Mouse (Mus musculus) neural tube, embryonic 12.5 days (tissue): ENCODE measurements around the gene Sel1l. TPM values are rescaled to one million over a fixed set of nuclear protein-coding genes. Genes with fewer than 3 reads are reported as not detected.
A peak's percentile ranks its signal among the peaks of the same experiment; 100 is the strongest.
"Not testable (repeated sequence)": the region's sequence is repeated elsewhere in the genome, so short reads cannot be mapped to it uniquely, and the experiment has no call there.

Source experiments
- ATAC-seq: fragments of 200-750 bp; cut with Nextera tagmentation; 2 replicates; pipeline ENCODE4 v1.8.0; 2017; ENCODE audit warnings: low read depth, mild to moderate bottlenecking, moderate TSS enrichment, moderate library complexity; ENCODE audit not compliant: low FRiP score
- H3K27ac ChIP-seq: fragments of 300-500 bp; sonication (generic); 2 replicates; pipeline ENCODE4 v1.5.1; 2016
- H3K27me3 ChIP-seq: fragments of 300-500 bp; sonication (generic); replicated peaks from 2 replicates; pipeline ENCODE4 v1.6.1; 2016; ENCODE audit warnings: mild to moderate bottlenecking
- H3K36me3 ChIP-seq: fragments of 300-500 bp; sonication (generic); 2 replicates; pipeline ENCODE4 v1.6.1; 2016; ENCODE audit warnings: mild to moderate bottlenecking
- H3K4me1 ChIP-seq: fragments of 300-500 bp; sonication (generic); 2 replicates; pipeline ENCODE4 v1.6.1; 2016
- H3K4me2 ChIP-seq: fragments of 300-500 bp; sonication (generic); replicated peaks from 2 replicates; pipeline ENCODE4 v1.6.1; 2016; ENCODE audit warnings: mild to moderate bottlenecking
- H3K4me3 ChIP-seq: fragments of 300-500 bp; sonication (generic); 2 replicates; pipeline ENCODE4 v1.5.1; 2016
- H3K9ac ChIP-seq: fragments of 300-500 bp; sonication (generic); 2 replicates; pipeline ENCODE4 v1.6.1; 2016; ENCODE audit warnings: mild to moderate bottlenecking
- H3K9me3 ChIP-seq: fragments of 300-500 bp; sonication (generic); 2 replicates; pipeline ENCODE4 v1.6.1; 2016; ENCODE audit warnings: mild to moderate bottlenecking
- WGBS: fragments of 180-500 bp; shearing (Covaris S2); methylation state at CpG from one replicate; pipeline ENCODE4 v1.1.7; 2016; 5-methylcytosine and 5-hydroxymethylcytosine counted together
- polyA plus RNA-seq: library from polyadenylated mRNA; unstranded; fragments of >200 nt; fragmentation: Nextera tagmentation; extraction: Ambion mirVana; gene quantifications from 2 replicates; pipeline ENCODE4 v1.2.1, GENCODE M21; 2016

Sel1l gene
- polyA plus RNA-seq, 1 experiment from 2014 or later: 89.3 TPM

- Histone ChIP-seq H3K9ac (no peak overlapping the region), H3K27ac (no peak overlapping the region), H3K27me3 (no peaks in the 10 kb centered on the region), H3K4me2 (no peak overlapping the region), H3K9me3 (no peaks in the 10 kb centered on the region), H3K4me3 (no peak overlapping the region), H3K4me1 (no peaks in the 10 kb centered on the region), H3K36me3 (no peaks in the 10 kb centered on the region)
- ATAC-seq: no peak
- WGBS: 74% methylated on average over 4 of the region's 4 CpGs
Observed at GRCm38 (mm10) chr12:91791822-91792221, 57.1 kb downstream of the Sel1l start.

DNA sequence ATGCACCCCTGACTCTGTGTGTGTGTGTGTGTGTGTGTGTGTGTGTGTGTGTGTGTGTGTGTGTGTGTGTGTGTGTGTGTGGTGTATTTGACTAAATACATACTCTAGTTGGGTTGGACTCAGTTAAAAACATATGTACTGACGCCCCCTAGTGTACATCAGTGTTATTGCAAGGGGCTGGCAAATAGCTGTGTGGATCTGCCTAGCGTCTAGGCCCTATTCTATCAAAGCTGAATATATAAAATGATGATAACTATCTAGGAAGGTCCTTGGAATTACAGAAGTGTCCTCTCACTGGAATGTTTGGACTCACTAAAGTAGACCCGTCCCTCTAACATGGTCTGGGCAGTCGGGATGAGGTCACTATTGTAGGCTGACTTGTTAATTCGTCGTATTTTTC, 59.2 kb downstream of the Sel1l start:
- no peak overlapping the region for H3K4me2 ChIP-seq
- H3K27ac ChIP-seq: no peak overlapping the region
- H3K27me3 ChIP-seq: no peaks in the 10 kb centered on the region
- no peaks in the 10 kb centered on the region for H3K9me3 ChIP-seq
- 56% methylated on average over 6 of the region's 6 CpGs for WGBS
- H3K9ac ChIP-seq: no peak overlapping the region
- H3K4me3 ChIP-seq: no peak overlapping the region
- no peak for ATAC-seq
- H3K36me3 ChIP-seq: no peaks in the 10 kb centered on the region
- H3K4me1 ChIP-seq: no peaks in the 10 kb centered on the region

GRCm38 (mm10) chr12:91788446-91788845, 60.5 kb downstream of the Sel1l start:
- ATAC-seq, H3K4me1 ChIP-seq, H3K9me3 ChIP-seq, H3K4me3 ChIP-seq, H3K36me3 ChIP-seq, H3K27me3 ChIP-seq, H3K4me2 ChIP-seq, H3K27ac ChIP-seq, H3K9ac ChIP-seq: not testable (repeated sequence)
- WGBS: 73% methylated on average over 3 of the region's 3 CpGs

GRCm38 (mm10) chr12:91787959-91788437, 61.0 kb downstream of the Sel1l start, which contains the start of gene Ston2:
Gene Ston2 (minus strand): TSS chr12:91788387.
- no peak for ATAC-seq
- H3K36me3 ChIP-seq: no peaks in the 10 kb centered on the region
- H3K4me2 ChIP-seq: no peak within 1 kb of the TSS
- WGBS: 75% methylated on average over 9 of the region's 9 CpGs
- no peak within 1 kb of the TSS for H3K27ac ChIP-seq
- H3K9ac ChIP-seq: no peak within 1 kb of the TSS
- H3K27me3 ChIP-seq: no peaks in the 10 kb centered on the region
- no peaks in the 10 kb centered on the region for H3K4me1 ChIP-seq
- H3K4me3 ChIP-seq: no peak within 1 kb of the TSS
- no peaks in the 10 kb centered on the region for H3K9me3 ChIP-seq

GRCm38 (mm10) chr12:91786355-91786754, 62.6 kb downstream of the Sel1l start:
- H3K9ac ChIP-seq: no peak overlapping the region
- H3K27ac ChIP-seq: no peak overlapping the region
- no peak overlapping the region for H3K4me3 ChIP-seq
- H3K4me1 ChIP-seq: no peaks in the 10 kb centered on the region
- H3K36me3 ChIP-seq: no peaks in the 10 kb centered on the region
- H3K4me2 ChIP-seq: no peak overlapping the region
- H3K27me3 ChIP-seq: no peaks in the 10 kb centered on the region
- WGBS: 70% methylated on average over 10 of the region's 10 CpGs
- no peaks in the 10 kb centered on the region for H3K9me3 ChIP-seq
- ATAC-seq: no peak

DNA sequence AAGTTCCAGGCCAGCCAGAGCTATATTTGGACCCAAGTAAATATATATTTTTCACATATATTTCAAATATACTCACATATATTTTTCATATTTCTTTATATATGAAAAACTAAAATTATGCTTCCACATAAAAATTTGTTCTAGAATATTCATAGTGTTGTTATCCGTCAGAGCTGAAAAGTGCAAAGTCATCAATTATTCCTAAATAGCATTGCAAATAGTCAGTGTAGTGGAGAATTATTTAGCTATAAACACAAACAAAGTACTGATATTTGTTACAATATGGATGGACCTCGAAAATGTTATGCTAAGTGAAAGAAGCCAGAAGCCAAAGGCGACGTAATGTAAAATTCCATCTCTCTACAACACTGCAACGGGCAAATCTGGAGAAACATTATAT, 67.5 kb downstream of the Sel1l start:
- Histone ChIP-seq H3K36me3 (no peaks in the 10 kb centered on the region), H3K9ac (no peak overlapping the region), H3K27ac (no peak overlapping the region), H3K4me1 (peaks cover 13% of the 10 kb centered on the region; the same call in 1 of the 2 replicates), H3K4me2 (no peak overlapping the region), H3K9me3 (no peaks in the 10 kb centered on the region), H3K4me3 (no peak overlapping the region), H3K27me3 (no peaks in the 10 kb centered on the region)
- 89% methylated on average over 5 of the region's 5 CpGs for WGBS
- no peak for ATAC-seq

DNA sequence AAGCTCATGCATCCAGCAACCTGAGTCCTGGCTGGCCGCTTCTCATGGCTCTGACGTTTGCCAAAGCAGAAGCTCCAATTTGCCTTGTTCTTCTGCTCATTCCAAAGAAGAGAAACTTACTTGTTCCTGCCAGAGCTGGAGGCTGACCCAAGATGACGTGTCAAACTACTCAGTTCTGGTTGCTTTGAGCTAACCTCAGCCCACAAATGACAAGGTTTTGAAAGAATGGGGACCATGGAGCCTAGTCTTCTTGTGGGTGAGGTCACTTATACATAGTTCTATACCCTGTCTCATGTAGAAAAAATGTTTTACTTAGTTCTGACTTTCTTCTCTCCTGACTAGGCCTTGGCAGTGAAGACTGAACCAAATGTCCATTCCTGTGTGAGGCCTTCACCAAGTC, 68.4 kb downstream of the Sel1l start:
- no peak overlapping the region for H3K9ac ChIP-seq
- H3K4me2 ChIP-seq: no peak overlapping the region
- no peak for ATAC-seq
- H3K27me3 ChIP-seq: no peaks in the 10 kb centered on the region
- 83% methylated on average over 3 of the region's 3 CpGs for WGBS
- no peak overlapping the region for H3K4me3 ChIP-seq
- H3K9me3 ChIP-seq: no peaks in the 10 kb centered on the region
- no peaks in the 10 kb centered on the region for H3K36me3 ChIP-seq
- H3K27ac ChIP-seq: no peak overlapping the region
- H3K4me1 ChIP-seq: peaks cover 13% of the 10 kb centered on the region; the same call in 1 of the 2 replicates

DNA sequence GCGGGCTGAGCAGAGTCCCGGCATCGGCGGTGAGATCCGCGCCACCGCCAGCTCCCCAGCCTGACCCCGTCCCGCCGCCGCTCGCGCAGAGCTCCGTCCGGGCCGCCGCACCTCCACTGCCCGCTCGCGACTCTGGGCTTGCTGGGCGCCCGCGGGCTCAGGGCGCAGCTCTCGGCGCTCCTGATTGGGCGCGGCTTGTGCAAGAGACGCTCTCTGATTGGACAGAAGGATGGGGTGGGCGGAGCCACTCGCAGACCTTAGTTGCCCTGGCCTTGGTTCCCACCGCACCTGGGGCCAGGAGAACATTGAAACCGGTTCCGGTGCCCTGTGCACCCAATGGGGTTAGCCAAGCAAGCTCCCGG, 70.0 kb downstream of the Sel1l start:
- no peak overlapping the region for H3K27ac ChIP-seq
- peak; percentile 96 for ATAC-seq
- H3K36me3 ChIP-seq: no peaks in the 10 kb centered on the region
- H3K4me3 ChIP-seq: peak overlapping the region; percentile 69
- H3K4me1 ChIP-seq: peaks cover 13% of the 10 kb centered on the region; the same call in 1 of the 2 replicates
- H3K27me3 ChIP-seq: no peaks in the 10 kb centered on the region
- WGBS: under 1% methylated on average over 35 of the region's 35 CpGs
- peak overlapping the region; percentile 43 for H3K9ac ChIP-seq
- H3K4me2 ChIP-seq: peak overlapping the region; percentile 96
- no peaks in the 10 kb centered on the region for H3K9me3 ChIP-seq

- peaks cover 13% of the 10 kb centered on the region; the same call in 1 of the 2 replicates for H3K4me1 ChIP-seq
- H3K4me3 ChIP-seq: peak overlapping the region; percentile 69
- H3K9me3 ChIP-seq: no peaks in the 10 kb centered on the region
- no peaks in the 10 kb centered on the region for H3K27me3 ChIP-seq
- peak overlapping the region; percentile 96 for H3K4me2 ChIP-seq
- peak; percentile 88 for ATAC-seq
- no peak overlapping the region for H3K27ac ChIP-seq
- WGBS: under 1% methylated on average over 50 of the region's 51 CpGs
- peak overlapping the region; percentile 43 for H3K9ac ChIP-seq
- no peaks in the 10 kb centered on the region for H3K36me3 ChIP-seq
Observed at GRCm38 (mm10) chr12:91778211-91779003, 70.5 kb downstream of the Sel1l start.

- Histone ChIP-seq H3K4me3 (no peak overlapping the region), H3K27me3 (no peaks in the 10 kb centered on the region), H3K9me3 (no peaks in the 10 kb centered on the region), H3K9ac (no peak overlapping the region), H3K4me1 (peaks cover 13% of the 10 kb centered on the region; the same call in 1 of the 2 replicates), H3K4me2 (no peak overlapping the region), H3K27ac (no peak overlapping the region), H3K36me3 (no peaks in the 10 kb centered on the region)
- 86% methylated on average over 5 of the region's 5 CpGs for WGBS
- ATAC-seq: no peak
Observed at GRCm38 (mm10) chr12:91776342-91776741, 72.6 kb downstream of the Sel1l start.

GRCm38 (mm10) chr12:91774811-91775284, 74.1 kb downstream of the Sel1l start:
- Histone ChIP-seq H3K27me3 (no peaks in the 10 kb centered on the region), H3K4me2 (no peak overlapping the region), H3K27ac (no peak overlapping the region), H3K9ac (no peak overlapping the region), H3K4me3 (no peak overlapping the region), H3K36me3 (no peaks in the 10 kb centered on the region), H3K4me1 (peaks cover 13% of the 10 kb centered on the region; the same call in 1 of the 2 replicates), H3K9me3 (no peaks in the 10 kb centered on the region)
- ATAC-seq: no peak
- WGBS: 71% methylated on average over 8 of the region's 8 CpGs

DNA sequence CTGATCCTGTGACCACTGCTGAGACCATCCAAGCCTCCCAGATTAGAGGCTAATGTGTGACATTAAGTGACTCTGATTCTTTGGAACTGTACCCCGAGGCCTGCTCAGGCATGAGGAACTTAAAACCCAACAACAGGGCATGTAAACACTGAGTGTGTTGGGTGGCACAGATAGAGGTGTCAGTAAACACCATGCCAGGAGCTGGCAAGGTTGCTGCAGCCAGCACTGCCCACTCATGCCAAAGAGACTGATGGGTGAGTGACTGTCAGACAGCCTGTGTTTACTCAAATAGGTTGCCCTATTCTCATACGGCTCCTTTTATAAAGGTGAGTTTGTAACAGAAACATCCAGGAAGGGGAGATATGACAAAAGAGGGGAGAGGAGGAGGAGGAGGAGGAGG, 80.1 kb downstream of the Sel1l start:
- Histone ChIP-seq H3K4me3 (no peak overlapping the region), H3K36me3 (no peaks in the 10 kb centered on the region), H3K4me1 (peaks cover 32% of the 10 kb centered on the region), H3K9ac (no peak overlapping the region), H3K27ac (no peak overlapping the region), H3K9me3 (no peaks in the 10 kb centered on the region), H3K4me2 (no peak overlapping the region), H3K27me3 (no peaks in the 10 kb centered on the region)
- 84% methylated on average over 2 of the region's 2 CpGs for WGBS
- ATAC-seq: no peak

- no peak for ATAC-seq
- 91% methylated on average over 6 of the region's 6 CpGs for WGBS
Observed at GRCm38 (mm10) chr12:91768176-91768575, 80.8 kb downstream of the Sel1l start.

More at GRCm38 (mm10) chr12:91768176-91768575, 80.8 kb downstream of the Sel1l start:
- no peak overlapping the region for H3K4me3 ChIP-seq
- peaks cover 33% of the 10 kb centered on the region for H3K4me1 ChIP-seq
- no peaks in the 10 kb centered on the region for H3K27me3 ChIP-seq
- no peak overlapping the region for H3K27ac ChIP-seq
- H3K4me2 ChIP-seq: no peak overlapping the region
- H3K9me3 ChIP-seq: no peaks in the 10 kb centered on the region
- no peak overlapping the region for H3K9ac ChIP-seq
- no peaks in the 10 kb centered on the region for H3K36me3 ChIP-seq
